Mouse (Mus musculus) midbrain, embryonic 16.5 days (tissue): ENCODE data around the gene Tnfrsf17. TPM values are rescaled to one million over a fixed set of nuclear protein-coding genes. Genes with fewer than 3 reads are reported as not detected.

Experiments
- ATAC-seq: fragments of 200-750 bp; cut with Nextera tagmentation; 2 replicates; pipeline ENCODE4 v1.8.0; 2017; ENCODE audit warnings: moderate TSS enrichment
- H3K27ac ChIP-seq: fragments of 300-500 bp; sonication (generic); 2 replicates; pipeline ENCODE4 v1.5.1; 2014; ENCODE audit warnings: mild to moderate bottlenecking, low read length, mixed read lengths
- H3K27me3 ChIP-seq: fragments of 300-500 bp; sonication (generic); 2 replicates; pipeline ENCODE4 v1.6.1; 2014; ENCODE audit warnings: low read depth, low read length, mixed read lengths; ENCODE audit not compliant: control insufficient read depth, insufficient read depth
- H3K36me3 ChIP-seq: fragments of 300-500 bp; sonication (generic); 2 replicates; pipeline ENCODE4 v1.6.1; 2014; ENCODE audit warnings: mild to moderate bottlenecking, low read length, moderate library complexity, mixed read lengths; ENCODE audit not compliant: control insufficient read depth, insufficient read depth
- H3K4me1 ChIP-seq: fragments of 300-500 bp; sonication (generic); 2 replicates; pipeline ENCODE4 v1.6.1; 2014; ENCODE audit warnings: mild to moderate bottlenecking, low read length, mixed read lengths; ENCODE audit not compliant: control insufficient read depth, insufficient read depth
- H3K4me2 ChIP-seq: fragments of 300-500 bp; sonication (generic); 2 replicates; pipeline ENCODE4 v1.6.1; 2014; ENCODE audit warnings: mild to moderate bottlenecking, low read length, mixed read lengths
- H3K4me3 ChIP-seq: fragments of 300-500 bp; sonication (generic); 2 replicates; pipeline ENCODE4 v1.5.1; 2014; ENCODE audit warnings: low read depth, mild to moderate bottlenecking, low read length, moderate library complexity, mixed read lengths
- H3K9ac ChIP-seq: fragments of 300-500 bp; sonication (generic); 2 replicates; pipeline ENCODE4 v1.6.1; 2014; ENCODE audit warnings: low read depth, low read length, mixed read lengths
- H3K9me3 ChIP-seq: fragments of 300-500 bp; sonication (generic); replicated peaks from 2 replicates; pipeline ENCODE4 v1.6.1; 2014; ENCODE audit warnings: mild to moderate bottlenecking, low read length, mixed read lengths; ENCODE audit not compliant: control insufficient read depth, poor library complexity, severe bottlenecking
- WGBS: fragments of 180-500 bp; shearing (Covaris S2); extraction: QIAGEN DNeasy Blood & Tissue Kit; methylation state at CpG from one replicate; pipeline ENCODE4 v1.1.7; 2014; 5-methylcytosine and 5-hydroxymethylcytosine counted together
- polyA plus RNA-seq: library from polyadenylated mRNA; unstranded; fragments of >200 nt; fragmentation: Nextera tagmentation; extraction: Ambion mirVana; gene quantifications from 2 replicates; pipeline ENCODE4 v1.2.1, GENCODE M21; 2015

The Tnfrsf17 gene
- not detected in 2 replicates for polyA plus RNA-seq

GRCm38 (mm10) chr16:11313512-11313911 is at the start of gene Tnfrsf17:
Gene Tnfrsf17 (plus strand): TSS chr16:11313812.
- no peak for ATAC-seq
- H3K27me3 ChIP-seq: no peaks in the 10 kb centered on the region
- no peaks in the 10 kb centered on the region for H3K4me1 ChIP-seq
- H3K9me3 ChIP-seq: no peaks in the 10 kb centered on the region
- 72% methylated on average over 7 of the region's 7 CpGs for WGBS
- no peak within 1 kb of the TSS for H3K4me2 ChIP-seq
- no peak within 1 kb of the TSS for H3K4me3 ChIP-seq
- no peaks in the 10 kb centered on the region for H3K36me3 ChIP-seq
- no peak within 1 kb of the TSS for H3K9ac ChIP-seq
- H3K27ac ChIP-seq: no peak within 1 kb of the TSS

GRCm38 (mm10) chr16:11266556-11266955 is 47.1 kb upstream of the Tnfrsf17 start:
- no peaks in the 10 kb centered on the region for H3K4me1 ChIP-seq
- H3K4me2 ChIP-seq: no peak overlapping the region
- no peaks in the 10 kb centered on the region for H3K9me3 ChIP-seq
- H3K4me3 ChIP-seq: no peak overlapping the region
- no peaks in the 10 kb centered on the region for H3K36me3 ChIP-seq
- ATAC-seq: no peak
- no peaks in the 10 kb centered on the region for H3K27me3 ChIP-seq
- H3K27ac ChIP-seq: no peak overlapping the region
- WGBS: 81% methylated on average over 2 of the region's 2 CpGs
- no peak overlapping the region for H3K9ac ChIP-seq

- Histone ChIP-seq H3K27ac (no peak overlapping the region), H3K27me3 (no peaks in the 10 kb centered on the region), H3K4me2 (no peak overlapping the region), H3K9me3 (no peaks in the 10 kb centered on the region), H3K4me3 (no peak overlapping the region), H3K36me3 (no peaks in the 10 kb centered on the region), H3K9ac (no peak overlapping the region), H3K4me1 (no peaks in the 10 kb centered on the region)
- no peak for ATAC-seq
- 34% methylated on average over 6 of the region's 6 CpGs for WGBS
These were observed 43.8 kb upstream of the Tnfrsf17 start for GRCm38 (mm10) chr16:11269808-11270207.

GRCm38 (mm10) chr16:11270642-11271041 is 43.0 kb upstream of the Tnfrsf17 start:
- H3K27me3 ChIP-seq: no peaks in the 10 kb centered on the region
- 91% methylated on average over 2 of the region's 2 CpGs for WGBS
- no peaks in the 10 kb centered on the region for H3K4me1 ChIP-seq
- H3K9me3 ChIP-seq: no peaks in the 10 kb centered on the region
- no peak overlapping the region for H3K4me2 ChIP-seq
- H3K27ac ChIP-seq: no peak overlapping the region
- ATAC-seq: no peak
- H3K4me3 ChIP-seq: no peak overlapping the region
- H3K36me3 ChIP-seq: no peaks in the 10 kb centered on the region
- no peak overlapping the region for H3K9ac ChIP-seq

GRCm38 (mm10) chr16:11271073-11271472 is 42.5 kb upstream of the Tnfrsf17 start:
- Histone ChIP-seq H3K9me3 (no peaks in the 10 kb centered on the region), H3K36me3 (no peaks in the 10 kb centered on the region), H3K9ac (no peak overlapping the region), H3K27me3 (no peaks in the 10 kb centered on the region), H3K4me2 (no peak overlapping the region), H3K27ac (no peak overlapping the region), H3K4me3 (no peak overlapping the region), H3K4me1 (no peaks in the 10 kb centered on the region)
- ATAC-seq: no peak

- Histone ChIP-seq H3K9ac (no peak overlapping the region), H3K4me3 (no peak overlapping the region), H3K36me3 (no peaks in the 10 kb centered on the region), H3K9me3 (no peaks in the 10 kb centered on the region), H3K4me1 (no peaks in the 10 kb centered on the region), H3K27ac (no peak overlapping the region), H3K4me2 (no peak overlapping the region), H3K27me3 (no peaks in the 10 kb centered on the region)
- ATAC-seq: no peak
- WGBS: 41% methylated on average over 3 of the region's 3 CpGs
These were observed 36.7 kb upstream of the Tnfrsf17 start for GRCm38 (mm10) chr16:11276888-11277287.

- Histone ChIP-seq H3K9ac (no peak overlapping the region), H3K4me1 (no peaks in the 10 kb centered on the region), H3K36me3 (no peaks in the 10 kb centered on the region), H3K4me3 (no peak overlapping the region), H3K27me3 (no peaks in the 10 kb centered on the region), H3K27ac (no peak overlapping the region), H3K9me3 (no peaks in the 10 kb centered on the region), H3K4me2 (no peak overlapping the region)
- WGBS: 52% methylated on average over 6 of the region's 6 CpGs
- ATAC-seq: no peak
These were observed 34.8 kb upstream of the Tnfrsf17 start for GRCm38 (mm10) chr16:11278778-11279177.

GRCm38 (mm10) chr16:11282655-11283232 is 30.9 kb upstream of the Tnfrsf17 start:
- H3K36me3 ChIP-seq: no peaks in the 10 kb centered on the region
- no peak overlapping the region for H3K4me3 ChIP-seq
- H3K4me1 ChIP-seq: no peaks in the 10 kb centered on the region
- H3K9ac ChIP-seq: no peak overlapping the region
- H3K27ac ChIP-seq: no peak overlapping the region
- no peak overlapping the region for H3K4me2 ChIP-seq
- ATAC-seq: no peak
- 88% methylated on average over 5 of the region's 5 CpGs for WGBS
- no peaks in the 10 kb centered on the region for H3K9me3 ChIP-seq
- no peaks in the 10 kb centered on the region for H3K27me3 ChIP-seq

GRCm38 (mm10) chr16:11284881-11285280 is 28.7 kb upstream of the Tnfrsf17 start:
- Histone ChIP-seq H3K36me3 (no peaks in the 10 kb centered on the region), H3K9me3 (no peaks in the 10 kb centered on the region), H3K4me1 (no peaks in the 10 kb centered on the region), H3K27ac (no peak overlapping the region), H3K4me3 (no peak overlapping the region), H3K27me3 (no peaks in the 10 kb centered on the region), H3K4me2 (no peak overlapping the region), H3K9ac (no peak overlapping the region)
- 97% methylated on average over 2 of the region's 2 CpGs for WGBS
- no peak for ATAC-seq
